Mouse (Mus musculus): Measurements from ENCODE around the gene Rrp9. TPM values are rescaled to one million over a fixed set of nuclear protein-coding genes. Genes with fewer than 3 reads are reported as not detected.
"Not testable (repeated sequence)": the region's sequence is repeated elsewhere in the genome, so short reads cannot be mapped to it uniquely, and the experiment has no call there.

Gene Rrp9
- polyA plus RNA-seq, 1 experiment from 2014 or later, result 44.3 TPM

DNA sequence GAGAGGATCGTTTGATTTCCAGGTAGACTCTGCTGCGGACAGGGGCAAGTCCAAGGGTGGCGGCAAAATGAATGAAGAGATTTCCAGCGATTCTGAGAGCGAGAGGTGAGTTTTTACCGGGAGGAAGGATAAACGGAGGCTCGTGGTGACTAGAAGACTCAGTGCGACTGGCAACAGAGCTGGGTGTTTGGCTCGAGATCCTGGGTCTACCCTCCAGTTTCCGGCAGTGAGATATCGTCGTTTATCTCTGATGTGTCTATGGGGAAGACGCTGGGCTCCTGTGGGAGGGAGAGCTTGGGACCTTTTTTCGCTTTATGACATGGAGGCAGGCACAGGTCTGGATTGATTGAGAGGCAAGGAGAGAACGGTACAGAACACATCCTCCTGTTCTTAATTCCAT, 1.9 kb downstream of the Rrp9 start:
- no peak for ATAC-seq (ENCODE audit: insufficient read depth, low FRiP score, low read depth)
- H3K4me3 ChIP-seq (replicated peaks), result peak overlapping the region; percentile 85
- peak overlapping the region; percentile 95 for H3K4me2 ChIP-seq
- H3K27ac ChIP-seq, result no peak overlapping the region
- no peaks in the 10 kb centered on the region for H3K27me3 ChIP-seq (replicated peaks)
- peaks cover 9% of the 10 kb centered on the region for H3K36me3 ChIP-seq
- WGBS, result 3% methylated on average over 16 of the region's 16 CpGs
- H3K9me3 ChIP-seq, result no peaks in the 10 kb centered on the region
- peak overlapping the region; percentile 41 for H3K9ac ChIP-seq
- peaks cover 46% of the 10 kb centered on the region for H3K4me1 ChIP-seq

DNA sequence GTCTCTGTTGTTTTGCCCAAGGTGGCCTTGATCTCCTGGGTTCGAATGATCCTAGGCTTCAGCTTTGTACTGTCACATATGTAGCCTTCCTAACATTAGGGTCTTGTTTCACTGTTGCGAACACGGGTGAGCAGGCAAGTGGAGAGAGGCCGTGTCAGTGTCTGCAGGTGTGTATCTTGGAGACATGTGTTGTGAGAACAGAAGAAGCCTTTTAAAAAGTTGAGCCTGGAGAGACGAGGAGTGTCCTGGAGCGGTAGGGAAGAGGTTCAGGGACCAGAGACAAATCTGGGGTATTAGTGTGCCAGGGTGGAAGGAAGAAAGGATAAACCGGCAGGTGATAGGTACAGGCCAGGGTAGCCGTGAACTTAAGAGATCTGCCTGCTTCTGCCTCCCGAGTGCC, 2.3 kb downstream of the Rrp9 start:
- Histone ChIP-seq H3K27me3 (replicated peaks) (no peaks in the 10 kb centered on the region), H3K4me2 (peak overlapping the region; percentile 95)

DNA sequence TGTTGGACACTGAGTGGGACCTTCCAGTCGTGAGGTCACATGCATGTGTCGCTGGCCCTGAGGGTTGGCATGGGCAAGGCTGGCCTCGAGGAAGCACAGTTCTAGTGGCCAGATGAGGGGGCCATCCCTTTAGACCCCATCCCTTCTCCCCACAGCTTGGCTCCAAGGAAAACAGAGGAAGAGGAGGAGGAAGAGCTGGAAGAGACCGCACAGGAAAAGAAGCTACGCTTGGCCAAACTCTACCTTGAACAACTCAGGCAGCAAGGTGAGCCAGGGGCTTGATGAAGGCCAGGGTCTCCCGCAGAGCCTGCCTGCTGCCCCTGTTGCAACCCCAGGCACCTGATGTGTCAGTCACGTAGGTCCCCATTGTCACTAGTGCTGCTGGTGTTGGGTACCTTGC, 4.8 kb downstream of the Rrp9 start:
- Histone ChIP-seq H3K9me3 (no peaks in the 10 kb centered on the region), H3K4me2 (no peak overlapping the region), H3K27ac (no peak overlapping the region), H3K4me3 (replicated peaks) (no peak overlapping the region), H3K27me3 (replicated peaks) (no peaks in the 10 kb centered on the region), H3K36me3 (peaks cover 28% of the 10 kb centered on the region), H3K4me1 (peaks cover 22% of the 10 kb centered on the region), H3K9ac (no peak overlapping the region)
- 79% methylated on average over 7 of the region's 7 CpGs for WGBS
- no peak for ATAC-seq (ENCODE audit: insufficient read depth, low FRiP score, low read depth)

More for the DNA sequence above, 2.3 kb downstream of the Rrp9 start:
- Histone ChIP-seq H3K9me3 (no peaks in the 10 kb centered on the region), H3K9ac (0 out of 2 replicates have a peak overlapping the region, but pooled peaks have one; percentile 41), H3K27ac (no peak overlapping the region), H3K4me1 (peaks cover 46% of the 10 kb centered on the region), H3K36me3 (peaks cover 11% of the 10 kb centered on the region), H3K4me3 (replicated peaks) (peak overlapping the region; percentile 85)
- WGBS, result 78% methylated on average over 9 of the region's 9 CpGs
- ATAC-seq (ENCODE audit: insufficient read depth, low FRiP score, low read depth), result no peak

DNA sequence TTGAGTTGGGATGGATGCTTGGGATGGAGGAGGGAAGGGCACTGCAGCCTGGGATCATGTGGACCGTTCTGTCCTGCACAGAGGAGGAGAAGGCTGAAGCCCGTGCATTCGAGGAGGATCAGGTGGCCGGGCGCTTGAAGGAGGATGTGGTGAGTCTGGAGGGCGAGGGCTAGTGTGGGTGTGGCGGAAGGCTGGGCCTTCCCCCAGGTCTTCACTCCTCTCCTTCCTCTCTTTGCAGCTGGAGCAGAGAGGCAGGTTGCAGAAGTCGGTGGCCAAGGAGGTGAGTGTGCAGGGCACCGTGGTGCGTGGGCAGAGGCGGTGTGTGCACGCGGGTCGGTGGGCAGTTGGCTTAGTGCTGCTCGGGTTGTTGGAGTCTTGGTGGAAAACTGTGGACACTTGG, 5.3 kb downstream of the Rrp9 start:
- Histone ChIP-seq H3K9ac (no peak overlapping the region), H3K27ac (no peak overlapping the region), H3K4me2 (no peak overlapping the region), H3K4me1 (peaks cover 18% of the 10 kb centered on the region), H3K36me3 (peaks cover 28% of the 10 kb centered on the region), H3K4me3 (replicated peaks) (no peak overlapping the region), H3K9me3 (no peaks in the 10 kb centered on the region), H3K27me3 (replicated peaks) (no peaks in the 10 kb centered on the region)
- 86% methylated on average over 15 of the region's 15 CpGs for WGBS
- ATAC-seq (ENCODE audit: insufficient read depth, low FRiP score, low read depth), result no peak

DNA sequence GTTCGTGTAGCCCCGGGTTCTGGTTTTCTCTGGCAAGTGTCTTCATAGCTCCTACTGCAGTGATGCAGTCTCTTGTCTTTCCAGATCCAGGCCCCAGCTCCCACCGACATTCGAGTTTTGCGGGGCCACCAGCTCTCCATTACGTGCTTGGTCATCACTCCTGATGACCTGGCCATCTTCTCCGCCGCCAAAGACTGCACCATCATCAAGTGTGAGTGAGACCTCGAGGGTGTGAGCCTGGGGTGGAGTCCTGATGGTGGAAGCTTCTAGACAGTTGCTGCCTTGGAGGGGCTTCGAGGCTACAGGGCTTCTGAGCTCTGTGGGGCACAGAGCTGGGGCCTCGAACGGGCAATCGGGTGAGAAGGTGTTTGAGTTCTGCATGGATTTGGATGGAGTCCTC, 5.9 kb downstream of the Rrp9 start:
- no peak for ATAC-seq (ENCODE audit: insufficient read depth, low FRiP score, low read depth)
- H3K4me3 ChIP-seq (replicated peaks), result no peak overlapping the region
- peaks cover 12% of the 10 kb centered on the region for H3K4me1 ChIP-seq
- H3K27ac ChIP-seq, result no peak overlapping the region
- no peak overlapping the region for H3K4me2 ChIP-seq
- H3K36me3 ChIP-seq, result peaks cover 28% of the 10 kb centered on the region
- no peaks in the 10 kb centered on the region for H3K9me3 ChIP-seq
- no peaks in the 10 kb centered on the region for H3K27me3 ChIP-seq (replicated peaks)
- 89% methylated on average over 13 of the region's 13 CpGs for WGBS
- no peak overlapping the region for H3K9ac ChIP-seq

DNA sequence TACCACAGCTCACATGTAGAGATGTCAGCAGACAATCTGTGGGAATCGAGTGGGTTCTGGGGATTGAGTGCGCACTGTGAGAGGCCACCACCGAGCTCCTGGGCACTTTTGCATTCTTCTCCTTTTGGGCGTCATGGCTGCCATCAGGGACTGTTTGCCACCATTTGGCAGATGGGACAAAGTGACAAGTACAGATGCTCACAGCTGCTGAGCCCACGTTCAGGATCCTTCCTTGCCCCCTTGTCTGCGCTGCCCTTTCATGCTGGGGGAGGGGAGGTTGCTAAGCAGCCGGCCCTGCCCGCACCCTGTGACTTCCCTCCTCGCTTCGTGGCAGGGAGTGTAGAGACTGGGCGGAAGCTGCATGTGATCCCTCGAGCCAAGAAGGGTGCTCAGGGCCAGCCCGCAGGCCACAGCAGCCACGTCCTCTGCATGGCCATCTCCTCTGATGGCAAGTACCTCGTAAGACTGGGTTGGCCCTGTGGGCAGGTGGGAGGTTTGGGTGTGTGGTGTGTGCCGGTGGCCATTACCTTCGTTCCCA, 6.9 kb downstream of the Rrp9 start:
- H3K4me1 ChIP-seq, result peaks cover 11% of the 10 kb centered on the region
- no peak for ATAC-seq (ENCODE audit: insufficient read depth, low FRiP score, low read depth)
- H3K4me3 ChIP-seq (replicated peaks), result no peak overlapping the region
- peaks cover 28% of the 10 kb centered on the region for H3K36me3 ChIP-seq
- H3K9ac ChIP-seq, result no peak overlapping the region
- WGBS, result 83% methylated on average over 17 of the region's 17 CpGs
- no peak overlapping the region for H3K4me2 ChIP-seq
- H3K27me3 ChIP-seq (replicated peaks), result no peaks in the 10 kb centered on the region
- no peak overlapping the region for H3K27ac ChIP-seq
- no peaks in the 10 kb centered on the region for H3K9me3 ChIP-seq

DNA sequence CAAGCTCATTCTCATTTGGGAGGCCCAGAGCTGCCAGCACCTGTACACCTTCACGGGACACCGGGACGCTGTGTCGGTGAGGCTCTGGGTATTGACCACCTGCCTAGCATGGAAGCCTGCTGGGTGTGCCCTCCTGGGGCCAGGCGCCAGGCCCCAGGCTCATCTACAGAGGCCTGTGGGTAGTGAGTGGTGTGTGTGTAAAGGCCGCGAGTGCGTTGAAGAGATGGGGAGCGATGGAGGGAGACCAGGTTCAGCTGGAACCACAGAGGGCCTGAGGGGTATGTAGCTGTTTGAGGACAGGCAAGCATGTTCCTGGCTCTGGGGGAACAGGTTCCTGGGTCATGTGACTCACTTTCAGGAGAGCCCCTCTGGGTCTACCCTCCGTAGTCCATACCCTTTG, 7.4 kb downstream of the Rrp9 start:
- Histone ChIP-seq H3K27me3 (replicated peaks) (no peaks in the 10 kb centered on the region), H3K9ac (no peak overlapping the region), H3K27ac (no peak overlapping the region), H3K9me3 (no peaks in the 10 kb centered on the region), H3K4me2 (no peak overlapping the region), H3K36me3 (peaks cover 28% of the 10 kb centered on the region), H3K4me1 (peaks cover 6% of the 10 kb centered on the region), H3K4me3 (replicated peaks) (no peak overlapping the region)
- WGBS, result 95% methylated on average over 10 of the region's 10 CpGs
- no peak for ATAC-seq (ENCODE audit: insufficient read depth, low FRiP score, low read depth)

DNA sequence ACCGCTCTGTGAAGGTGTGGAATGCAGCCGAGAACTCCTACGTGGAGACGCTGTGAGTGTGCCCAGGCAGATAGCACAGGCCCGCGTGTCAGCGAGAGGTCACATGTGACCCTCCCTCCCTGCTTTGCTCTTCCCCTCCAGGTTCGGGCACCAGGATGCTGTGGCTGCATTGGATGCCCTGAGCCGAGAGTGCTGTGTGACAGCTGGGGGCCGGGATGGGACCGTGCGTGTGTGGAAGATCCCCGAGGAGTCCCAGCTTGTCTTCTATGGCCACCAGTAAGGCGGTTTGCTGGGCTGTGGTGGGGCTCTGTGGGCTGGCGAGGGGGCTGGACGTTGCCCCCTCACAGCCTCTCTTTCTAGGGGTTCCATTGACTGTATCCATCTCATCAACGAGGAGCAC, 7.8 kb downstream of the Rrp9 start:
- peaks cover 28% of the 10 kb centered on the region for H3K36me3 ChIP-seq
- 89% methylated on average over 17 of the region's 17 CpGs for WGBS
- no peak overlapping the region for H3K4me2 ChIP-seq
- H3K9ac ChIP-seq, result no peak overlapping the region
- ATAC-seq (ENCODE audit: insufficient read depth, low FRiP score, low read depth), result no peak
- H3K27ac ChIP-seq, result no peak overlapping the region
- H3K4me3 ChIP-seq (replicated peaks), result no peak overlapping the region
- H3K9me3 ChIP-seq, result no peaks in the 10 kb centered on the region
- H3K27me3 ChIP-seq (replicated peaks), result no peaks in the 10 kb centered on the region
- H3K4me1 ChIP-seq, result 0 out of 2 replicates have a peak, but pooled peaks cover 3% of the 10 kb centered on the region

- WGBS, result 74% methylated on average over 10 of the region's 10 CpGs
- Histone ChIP-seq H3K9ac (no peak overlapping the region), H3K4me3 (replicated peaks) (no peak overlapping the region), H3K27me3 (replicated peaks) (no peaks in the 10 kb centered on the region), H3K36me3 (peaks cover 28% of the 10 kb centered on the region), H3K4me2 (no peak overlapping the region), H3K27ac (no peak overlapping the region), H3K4me1 (no peaks in the 10 kb centered on the region), H3K9me3 (no peaks in the 10 kb centered on the region)
- no peak for ATAC-seq (ENCODE audit: insufficient read depth, low FRiP score, low read depth)
Observed at GRCm38 (mm10) chr9:106485076-106485475, 9.3 kb downstream of the Rrp9 start.

DNA sequence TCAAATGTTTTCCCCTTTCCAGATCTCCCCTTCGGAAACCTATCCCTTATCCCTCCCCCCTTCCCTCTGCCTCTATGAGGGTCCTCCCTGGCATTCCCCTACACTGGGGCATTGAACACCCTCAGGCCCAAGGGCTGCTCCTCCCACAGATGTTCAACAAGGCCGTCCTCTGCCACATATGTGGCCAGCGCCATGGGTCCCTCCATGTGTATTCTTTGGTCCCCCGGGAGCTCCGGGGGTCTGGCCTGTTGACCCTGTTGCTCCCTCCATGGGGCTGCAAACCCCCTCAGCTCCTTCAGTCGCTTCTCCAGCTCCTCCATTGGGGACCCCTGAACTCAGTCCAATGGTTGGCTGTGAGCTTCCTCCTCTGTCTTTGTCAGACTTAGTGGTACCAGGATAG, 11.8 kb downstream of the Rrp9 start:
- not testable (repeated sequence) for H3K4me1 ChIP-seq; H3K9ac ChIP-seq; H3K9me3 ChIP-seq; H3K27ac ChIP-seq; H3K4me2 ChIP-seq; ATAC-seq (ENCODE audit: insufficient read depth, low FRiP score, low read depth); H3K4me3 ChIP-seq (replicated peaks); H3K27me3 ChIP-seq (replicated peaks)
- WGBS, result 81% methylated on average over 6 of the region's 6 CpGs
- peaks cover 19% of the 10 kb centered on the region for H3K36me3 ChIP-seq

GRCm38 (mm10) chr9:106499667-106500066, 23.9 kb downstream of the Rrp9 start, which contains the start of gene Iqcf1:
Gene Iqcf1, plus strand, starts transcription at chr9:106499967.
- Histone ChIP-seq H3K4me1 (no peaks in the 10 kb centered on the region), H3K27ac (no peak within 1 kb of the TSS), H3K27me3 (replicated peaks) (no peaks in the 10 kb centered on the region), H3K9me3 (no peaks in the 10 kb centered on the region), H3K4me3 (replicated peaks) (no peak within 1 kb of the TSS), H3K4me2 (no peak within 1 kb of the TSS), H3K36me3 (no peaks in the 10 kb centered on the region), H3K9ac (no peak within 1 kb of the TSS)
- no peak for ATAC-seq (ENCODE audit: insufficient read depth, low FRiP score, low read depth)
- 91% methylated on average over 6 of the region's 6 CpGs for WGBS

DNA sequence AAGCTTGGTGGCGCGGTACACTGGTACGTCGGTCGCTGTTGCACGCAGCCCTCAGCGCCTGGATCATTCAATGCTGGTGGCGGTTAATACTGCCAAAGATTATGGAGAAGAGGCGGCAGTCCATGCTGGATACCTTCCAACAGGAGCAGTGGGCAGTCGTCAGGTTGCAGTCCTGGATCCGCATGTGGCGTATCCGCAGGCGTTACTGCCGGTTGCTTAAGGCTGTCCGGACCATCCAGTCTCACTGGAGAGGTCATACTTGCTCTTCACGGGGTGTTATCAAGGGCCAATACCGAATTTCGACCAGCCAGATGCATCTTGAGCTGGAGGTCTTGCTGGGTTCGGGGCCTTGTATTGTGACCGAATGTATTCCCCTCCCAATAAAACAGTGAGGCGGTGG, 26.1 kb downstream of the Rrp9 start:
- H3K4me1 ChIP-seq, result no peaks in the 10 kb centered on the region
- ATAC-seq (ENCODE audit: insufficient read depth, low FRiP score, low read depth), result no peak
- H3K27ac ChIP-seq, result no peak overlapping the region
- H3K4me2 ChIP-seq, result no peak overlapping the region
- no peaks in the 10 kb centered on the region for H3K9me3 ChIP-seq
- H3K4me3 ChIP-seq (replicated peaks), result no peak overlapping the region
- no peaks in the 10 kb centered on the region for H3K36me3 ChIP-seq
- WGBS, result 84% methylated on average over 22 of the region's 22 CpGs
- H3K9ac ChIP-seq, result no peak overlapping the region
- no peaks in the 10 kb centered on the region for H3K27me3 ChIP-seq (replicated peaks)

- Histone ChIP-seq H3K4me2 (no peak overlapping the region), H3K9ac (no peak overlapping the region), H3K9me3 (no peaks in the 10 kb centered on the region), H3K4me1 (no peaks in the 10 kb centered on the region), H3K27me3 (replicated peaks) (no peaks in the 10 kb centered on the region), H3K4me3 (replicated peaks) (no peak overlapping the region), H3K27ac (no peak overlapping the region), H3K36me3 (no peaks in the 10 kb centered on the region)
- WGBS, result 78% methylated on average over 6 of the region's 6 CpGs
- no peak for ATAC-seq (ENCODE audit: insufficient read depth, low FRiP score, low read depth)
Observed at GRCm38 (mm10) chr9:106504246-106504645, 28.5 kb downstream of the Rrp9 start.

Measured in stomach, embryonic 15.5 days (tissue).